Mouse (Mus musculus) left cerebral cortex, postnatal 14 days (tissue): ENCODE results near the gene Ly6g6f. TPM values are rescaled to one million over a fixed set of nuclear protein-coding genes. Genes with fewer than 3 reads are reported as not detected.

ENCODE experiments used
- DNase-seq, 2 experiments: peaks; one replicate each; pipeline ENCODE4 v3.0.0; 2021 to 2022; ENCODE audit warnings: low spot score in 2 of 2, mixed read lengths in 1 of 2
- intact Hi-C: fragments of 180-260 bp; cut with DNase I; formaldehyde crosslinking; loops from one replicate; pipeline ENCODE4 v1.15.1; 2025
- total RNA-seq, 2 experiments: library from RNA; stranded (reverse); gene quantifications; 2 replicates each; pipeline ENCODE4 v1.2.3; 2021

Ly6g6f gene
- total RNA-seq, 2 experiments from 2014 or later: not detected

- intact Hi-C loops: no loop called here
Measured at GRCm38 (mm10) chr17:35111774-35112173, 26.4 kb upstream of the Ly6g6f start.

GRCm38 (mm10) chr17:35108097-35108496 is 22.7 kb upstream of the Ly6g6f start, which contains the start of gene Ly6g5c:
Gene Ly6g5c (plus strand): TSS chr17:35108279.
- intact Hi-C loops: no loop called here

More at GRCm38 (mm10) chr17:35111774-35112173, 26.4 kb upstream of the Ly6g6f start:
- no peak for DNase-seq

GRCm38 (mm10) chr17:35106522-35106921 is 21.1 kb upstream of the Ly6g6f start:
- DNase-seq: no peak
- intact Hi-C loops: loop anchor here (2.0 kb wide), 1 partner anchor 86 kb away; no protein-coding TSS in a partner anchor

More at GRCm38 (mm10) chr17:35108097-35108496, 22.7 kb upstream of the Ly6g6f start, which contains the start of gene Ly6g5c:
- DNase-seq: no peak

- DNase-seq: peak in 1 of 2 experiments; percentile 35
Measured at GRCm38 (mm10) chr17:35105740-35106389, 20.5 kb upstream of the Ly6g6f start.

GRCm38 (mm10) chr17:35104754-35105153 is 19.3 kb upstream of the Ly6g6f start:
- intact Hi-C loops: no loop called here

More at GRCm38 (mm10) chr17:35105740-35106389, 20.5 kb upstream of the Ly6g6f start:
- intact Hi-C loops: loop anchor here (2.0 kb wide), 1 partner anchor 85 kb away; no protein-coding TSS in a partner anchor

GRCm38 (mm10) chr17:35104079-35104478 is 18.7 kb upstream of the Ly6g6f start:
- no peak for DNase-seq
- intact Hi-C loops: no loop called here

More at GRCm38 (mm10) chr17:35104754-35105153, 19.3 kb upstream of the Ly6g6f start:
- no peak for DNase-seq

- no peak for DNase-seq
- intact Hi-C loops: no loop called here
Measured at GRCm38 (mm10) chr17:35103221-35103690, 17.8 kb upstream of the Ly6g6f start.

- intact Hi-C loops: no loop called here
- DNase-seq: no peak
Measured at GRCm38 (mm10) chr17:35102299-35102698, 16.9 kb upstream of the Ly6g6f start.

- no peak for DNase-seq
- intact Hi-C loops: no loop called here
Measured at GRCm38 (mm10) chr17:35101161-35101560, 15.8 kb upstream of the Ly6g6f start.

GRCm38 (mm10) chr17:35100196-35100765 is 14.9 kb upstream of the Ly6g6f start:
- DNase-seq: no peak
- intact Hi-C loops: no loop called here

- intact Hi-C loops: no loop called here
- peak; percentile 39 to 68 for DNase-seq
Measured at GRCm38 (mm10) chr17:35097164-35097655, 11.8 kb upstream of the Ly6g6f start.

- no peak for DNase-seq
- intact Hi-C loops: no loop called here
Measured at GRCm38 (mm10) chr17:35096597-35096996, 11.2 kb upstream of the Ly6g6f start.

GRCm38 (mm10) chr17:35094475-35095365 is 9.3 kb upstream of the Ly6g6f start:
- intact Hi-C loops: no loop called here
- DNase-seq: no peak

- DNase-seq: no peak
- intact Hi-C loops: no loop called here
Measured at GRCm38 (mm10) chr17:35092403-35093198, 7.2 kb upstream of the Ly6g6f start.

GRCm38 (mm10) chr17:35090166-35090932 is 4.9 kb upstream of the Ly6g6f start:
- intact Hi-C loops: no loop called here
- no peak for DNase-seq

GRCm38 (mm10) chr17:35088825-35089644 is 3.6 kb upstream of the Ly6g6f start, which contains the start of gene Abhd16a:
Gene Abhd16a (plus strand): TSS chr17:35089263.
- intact Hi-C loops: no loop called here
- DNase-seq: peak; percentile 94 to 95

- peak in 1 of 2 experiments; percentile 66 for DNase-seq
- intact Hi-C loops: no loop called here
Measured at GRCm38 (mm10) chr17:35088151-35088550, 2.7 kb upstream of the Ly6g6f start.
